Mouse (Mus musculus): ENCODE results near the gene Txnl4b. TPM values are rescaled to one million over a fixed set of nuclear protein-coding genes. Genes with fewer than 3 reads are reported as not detected.

Txnl4b gene
- 30.8 and 31.5 TPM in 2 replicates for polyA plus RNA-seq (2015; fragmentation: Nextera tagmentation; extraction: Ambion mirVana)

GRCm38 (mm10) chr8:109565498-109566333 is at the start of gene Txnl4b, which contains the start of gene Dhx38:
Gene Txnl4b, plus strand, starts transcription at chr8:109565892.
Gene Dhx38, minus strand, starts transcription at chr8:109565861.
- WGBS, result under 1% methylated on average over 52 of the region's 52 CpGs

DNA sequence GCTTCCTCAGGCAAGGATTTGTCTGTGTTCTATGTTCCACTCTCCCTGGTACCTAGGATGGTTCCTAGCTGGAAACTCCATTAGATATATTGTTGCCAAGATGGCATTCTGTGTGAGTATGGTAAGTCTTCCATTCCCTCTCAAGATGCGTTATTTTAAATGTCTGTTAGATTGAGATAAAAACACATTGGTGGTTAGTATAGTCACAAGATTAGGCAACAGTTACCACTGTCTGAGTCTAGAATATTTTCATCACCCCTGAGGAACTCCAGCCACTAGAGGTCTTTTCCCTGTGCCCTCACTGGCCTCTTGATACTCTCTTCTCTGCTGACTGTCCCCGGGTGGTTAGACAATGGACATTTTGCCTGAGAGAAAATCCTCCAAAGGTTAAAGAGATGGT is 41.7 kb upstream of the Txnl4b start:
- Histone ChIP-seq H3K36me3 (ENCODE audit: control insufficient read depth, insufficient read depth) (no peaks in the 10 kb centered on the region), H3K9ac (replicated peaks; ENCODE audit: low read depth, low read length) (no peak overlapping the region), H3K9me3 (ENCODE audit: control insufficient read depth, low read length) (no peaks in the 10 kb centered on the region), H3K27ac (ENCODE audit: low read length) (no peak overlapping the region), H3K4me1 (replicated peaks; ENCODE audit: control insufficient read depth, insufficient read depth, low read length) (no peaks in the 10 kb centered on the region), H3K4me3 (replicated peaks; ENCODE audit: low read length) (no peak overlapping the region), H3K27me3 (replicated peaks; ENCODE audit: control insufficient read depth, insufficient read depth, low read length) (no peaks in the 10 kb centered on the region), H3K4me2 (ENCODE audit: low read length) (no peak overlapping the region)
- no peak for ATAC-seq
- WGBS, result 78% methylated on average over 2 of the region's 2 CpGs

More at GRCm38 (mm10) chr8:109565498-109566333, at the start of gene Txnl4b, which contains the start of gene Dhx38:
- H3K4me1 ChIP-seq (replicated peaks; ENCODE audit: control insufficient read depth, insufficient read depth, low read length), result peaks cover 16% of the 10 kb centered on the region
- H3K27ac ChIP-seq (ENCODE audit: low read length), result peak within 1 kb of the TSS; percentile 90
- peak within 1 kb of the TSS; percentile 87 for H3K4me2 ChIP-seq (ENCODE audit: low read length)
- H3K36me3 ChIP-seq (ENCODE audit: control insufficient read depth, insufficient read depth), result peaks cover 6% of the 10 kb centered on the region
- no peaks in the 10 kb centered on the region for H3K27me3 ChIP-seq (replicated peaks; ENCODE audit: control insufficient read depth, insufficient read depth, low read length)
- peak; percentile 100 for ATAC-seq
- peak within 1 kb of the TSS; percentile 87 for H3K4me3 ChIP-seq (replicated peaks; ENCODE audit: low read length)
- no peaks in the 10 kb centered on the region for H3K9me3 ChIP-seq (ENCODE audit: control insufficient read depth, low read length)
- H3K9ac ChIP-seq (replicated peaks; ENCODE audit: low read depth, low read length), result peak within 1 kb of the TSS; percentile 90

- Histone ChIP-seq H3K4me1 (replicated peaks; ENCODE audit: control insufficient read depth, insufficient read depth, low read length) (no peaks in the 10 kb centered on the region), H3K9ac (replicated peaks; ENCODE audit: low read depth, low read length) (no peak overlapping the region), H3K9me3 (ENCODE audit: control insufficient read depth, low read length) (no peaks in the 10 kb centered on the region), H3K27ac (ENCODE audit: low read length) (no peak overlapping the region), H3K27me3 (replicated peaks; ENCODE audit: control insufficient read depth, insufficient read depth, low read length) (no peaks in the 10 kb centered on the region), H3K36me3 (ENCODE audit: control insufficient read depth, insufficient read depth) (no peaks in the 10 kb centered on the region), H3K4me3 (replicated peaks; ENCODE audit: low read length) (no peak overlapping the region), H3K4me2 (ENCODE audit: low read length) (no peak overlapping the region)
- ATAC-seq, result no peak
- 88% methylated on average over 19 of the region's 19 CpGs for WGBS
These were observed 30.3 kb upstream of the Txnl4b start for GRCm38 (mm10) chr8:109535140-109535990.

GRCm38 (mm10) chr8:109536703-109537102 is 29.0 kb upstream of the Txnl4b start:
- Histone ChIP-seq H3K4me1 (replicated peaks; ENCODE audit: control insufficient read depth, insufficient read depth, low read length) (no peaks in the 10 kb centered on the region), H3K4me2 (ENCODE audit: low read length) (no peak overlapping the region), H3K9ac (replicated peaks; ENCODE audit: low read depth, low read length) (no peak overlapping the region), H3K27ac (ENCODE audit: low read length) (no peak overlapping the region), H3K9me3 (ENCODE audit: control insufficient read depth, low read length) (no peaks in the 10 kb centered on the region), H3K27me3 (replicated peaks; ENCODE audit: control insufficient read depth, insufficient read depth, low read length) (no peaks in the 10 kb centered on the region), H3K4me3 (replicated peaks; ENCODE audit: low read length) (no peak overlapping the region), H3K36me3 (ENCODE audit: control insufficient read depth, insufficient read depth) (no peaks in the 10 kb centered on the region)
- ATAC-seq, result peak; percentile 90
- WGBS, result 6% methylated on average over 5 of the region's 5 CpGs

- no peak overlapping the region for H3K27ac ChIP-seq (ENCODE audit: low read length)
- H3K9me3 ChIP-seq (ENCODE audit: control insufficient read depth, low read length), result no peaks in the 10 kb centered on the region
- H3K9ac ChIP-seq (replicated peaks; ENCODE audit: low read depth, low read length), result no peak overlapping the region
- WGBS, result 73% methylated on average over 5 of the region's 5 CpGs
- H3K36me3 ChIP-seq (ENCODE audit: control insufficient read depth, insufficient read depth), result peaks cover under 1% of the 10 kb centered on the region; the same call in 1 of the 2 replicates
- H3K4me3 ChIP-seq (replicated peaks; ENCODE audit: low read length), result no peak overlapping the region
- no peak overlapping the region for H3K4me2 ChIP-seq (ENCODE audit: low read length)
- no peaks in the 10 kb centered on the region for H3K4me1 ChIP-seq (replicated peaks; ENCODE audit: control insufficient read depth, insufficient read depth, low read length)
- ATAC-seq, result no peak
- H3K27me3 ChIP-seq (replicated peaks; ENCODE audit: control insufficient read depth, insufficient read depth, low read length), result no peaks in the 10 kb centered on the region
These were observed 23.5 kb upstream of the Txnl4b start for GRCm38 (mm10) chr8:109542165-109542564.

DNA sequence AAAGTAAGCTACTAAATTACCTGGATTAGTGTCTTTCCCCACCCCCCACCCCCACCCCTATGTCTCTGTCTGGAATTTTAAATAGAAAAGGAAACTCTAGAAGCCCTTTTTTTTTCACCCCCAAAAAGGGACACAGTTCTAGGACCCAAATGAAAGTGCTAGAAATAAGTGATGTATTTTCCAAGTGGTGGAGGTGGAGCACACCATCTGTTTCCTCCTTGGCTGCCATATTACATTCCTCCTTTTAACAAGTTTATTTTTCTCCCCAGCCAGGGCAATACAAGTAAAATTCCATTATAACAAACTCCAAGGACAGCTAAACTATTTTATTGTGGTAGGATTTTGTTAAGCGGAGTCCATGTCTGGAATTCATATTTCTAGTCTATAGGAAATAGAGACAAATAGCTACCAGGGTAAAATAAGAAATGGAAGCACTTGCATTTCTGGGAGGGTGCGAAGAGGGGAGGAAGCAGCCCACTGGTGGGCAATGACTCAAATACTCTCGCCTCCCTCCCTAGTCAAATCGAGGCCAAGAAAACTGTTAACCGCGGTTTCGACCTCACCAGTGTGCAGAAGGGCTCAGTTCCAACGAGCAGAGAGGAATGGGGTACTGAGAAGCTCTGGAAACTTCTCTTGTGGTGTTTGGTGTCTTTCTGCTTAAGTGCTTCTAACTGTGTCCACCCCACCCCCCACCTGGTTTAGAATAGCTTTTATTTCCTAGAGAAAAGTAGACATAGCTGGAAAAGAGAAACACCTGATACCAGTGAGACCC is 22.8 kb upstream of the Txnl4b start:
- no peak for ATAC-seq
- H3K27ac ChIP-seq (ENCODE audit: low read length), result no peak overlapping the region
- H3K4me2 ChIP-seq (ENCODE audit: low read length), result no peak overlapping the region
- H3K9ac ChIP-seq (replicated peaks; ENCODE audit: low read depth, low read length), result no peak overlapping the region
- H3K4me1 ChIP-seq (replicated peaks; ENCODE audit: control insufficient read depth, insufficient read depth, low read length), result no peaks in the 10 kb centered on the region
- 85% methylated on average over 8 of the region's 8 CpGs for WGBS
- H3K36me3 ChIP-seq (ENCODE audit: control insufficient read depth, insufficient read depth), result peaks cover 6% of the 10 kb centered on the region; the same call in 1 of the 2 replicates
- H3K9me3 ChIP-seq (ENCODE audit: control insufficient read depth, low read length), result no peaks in the 10 kb centered on the region
- H3K27me3 ChIP-seq (replicated peaks; ENCODE audit: control insufficient read depth, insufficient read depth, low read length), result no peaks in the 10 kb centered on the region
- no peak overlapping the region for H3K4me3 ChIP-seq (replicated peaks; ENCODE audit: low read length)

DNA sequence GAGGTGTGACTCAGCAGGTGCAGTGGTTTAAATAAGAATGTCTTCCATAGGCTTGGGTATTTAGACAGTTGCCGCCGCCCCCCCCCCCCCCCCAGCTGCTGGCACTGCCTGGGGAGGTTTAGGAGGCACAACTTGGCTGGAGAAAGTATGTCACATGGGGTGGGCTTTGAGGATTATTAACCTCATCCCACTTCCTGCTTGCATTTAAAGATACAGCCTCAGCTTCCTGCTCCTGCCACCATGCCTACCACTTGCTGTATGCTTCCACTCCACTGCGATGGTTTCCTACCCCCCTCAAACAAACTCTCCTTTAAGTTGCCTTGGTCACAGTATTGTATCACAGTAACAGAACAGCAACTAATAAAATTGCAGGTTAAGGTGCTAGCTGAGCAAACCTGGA is 21.6 kb upstream of the Txnl4b start:
- Histone ChIP-seq H3K4me1 (replicated peaks; ENCODE audit: control insufficient read depth, insufficient read depth, low read length) (no peaks in the 10 kb centered on the region), H3K9me3 (ENCODE audit: control insufficient read depth, low read length) (no peaks in the 10 kb centered on the region), H3K4me2 (ENCODE audit: low read length) (no peak overlapping the region), H3K27me3 (replicated peaks; ENCODE audit: control insufficient read depth, insufficient read depth, low read length) (no peaks in the 10 kb centered on the region), H3K4me3 (replicated peaks; ENCODE audit: low read length) (no peak overlapping the region), H3K9ac (replicated peaks; ENCODE audit: low read depth, low read length) (no peak overlapping the region), H3K36me3 (ENCODE audit: control insufficient read depth, insufficient read depth) (peaks cover 13% of the 10 kb centered on the region), H3K27ac (ENCODE audit: low read length) (no peak overlapping the region)
- no peak for ATAC-seq
- WGBS, result 83% methylated on average over 1 of the region's 3 CpGs

GRCm38 (mm10) chr8:109551663-109552062 is 14.0 kb upstream of the Txnl4b start:
- H3K36me3 ChIP-seq (ENCODE audit: control insufficient read depth, insufficient read depth), result peaks cover 80% of the 10 kb centered on the region
- no peaks in the 10 kb centered on the region for H3K4me1 ChIP-seq (replicated peaks; ENCODE audit: control insufficient read depth, insufficient read depth, low read length)
- H3K9me3 ChIP-seq (ENCODE audit: control insufficient read depth, low read length), result no peaks in the 10 kb centered on the region
- H3K4me2 ChIP-seq (ENCODE audit: low read length), result no peak overlapping the region
- WGBS, result 37% methylated on average over 3 of the region's 3 CpGs
- H3K27ac ChIP-seq (ENCODE audit: low read length), result no peak overlapping the region
- ATAC-seq, result no peak
- H3K4me3 ChIP-seq (replicated peaks; ENCODE audit: low read length), result no peak overlapping the region
- H3K27me3 ChIP-seq (replicated peaks; ENCODE audit: control insufficient read depth, insufficient read depth, low read length), result no peaks in the 10 kb centered on the region
- H3K9ac ChIP-seq (replicated peaks; ENCODE audit: low read depth, low read length), result no peak overlapping the region
